Mouse (Mus musculus) kidney, postnatal 25 days (tissue): ENCODE data around the gene Iqcc.

ENCODE experiments used
- DNase-seq, 2 experiments: peaks; one replicate each; pipeline ENCODE4 v3.0.0; 2021; ENCODE audit warnings: mixed read lengths in 2 of 2

Gene Iqcc

GRCm38 (mm10) chr4:129618786-129619691 lies at the start of gene Iqcc:
Gene Iqcc (minus strand): TSS chr4:129619099.
- peak; percentile 97 to 98 for DNase-seq

GRCm38 (mm10) chr4:129662255-129662813 lies 43.4 kb upstream of the Iqcc start:
- no peak for DNase-seq

GRCm38 (mm10) chr4:129661584-129661983 lies 42.7 kb upstream of the Iqcc start:
- no peak for DNase-seq

- no peak for DNase-seq
Measured at GRCm38 (mm10) chr4:129654770-129655169, 35.9 kb upstream of the Iqcc start.

GRCm38 (mm10) chr4:129650359-129650758 lies 31.5 kb upstream of the Iqcc start:
- DNase-seq = no peak

GRCm38 (mm10) chr4:129648656-129649055 lies 29.8 kb upstream of the Iqcc start:
- no peak for DNase-seq

- no peak for DNase-seq
Measured at GRCm38 (mm10) chr4:129645204-129645603, 26.3 kb upstream of the Iqcc start.

- no peak for DNase-seq
Measured at GRCm38 (mm10) chr4:129641756-129642155, 22.9 kb upstream of the Iqcc start.

- peak; percentile 98 to 99 for DNase-seq
Measured at GRCm38 (mm10) chr4:129640638-129641467, 22.0 kb upstream of the Iqcc start, which contains the start of gene Txlna. Gene Txlna (minus strand): TSS chr4:129641065.

- DNase-seq = peak; percentile 47 to 69
Measured at GRCm38 (mm10) chr4:129640101-129640637, 21.3 kb upstream of the Iqcc start.

- DNase-seq = no peak
Measured at GRCm38 (mm10) chr4:129639221-129639620, 20.3 kb upstream of the Iqcc start.

GRCm38 (mm10) chr4:129633852-129634251 lies 15.0 kb upstream of the Iqcc start:
- no peak for DNase-seq

GRCm38 (mm10) chr4:129631867-129632266 lies 13.0 kb upstream of the Iqcc start:
- no peak for DNase-seq

GRCm38 (mm10) chr4:129630944-129631343 lies 12.0 kb upstream of the Iqcc start:
- peak; percentile 75 to 77 for DNase-seq

- peak in 1 of 2 experiments; percentile 38 for DNase-seq
Measured at GRCm38 (mm10) chr4:129626035-129626434, 7.1 kb upstream of the Iqcc start.

- peak in 1 of 2 experiments; percentile 29 for DNase-seq
Measured at GRCm38 (mm10) chr4:129625496-129625895, 6.6 kb upstream of the Iqcc start.

- DNase-seq = peak; percentile 55 to 75
Measured at GRCm38 (mm10) chr4:129625029-129625370, 6.1 kb upstream of the Iqcc start.

GRCm38 (mm10) chr4:129624281-129625028 lies 5.6 kb upstream of the Iqcc start:
- peak; percentile 86 to 94 for DNase-seq

- peak; percentile 60 to 71 for DNase-seq
Measured at GRCm38 (mm10) chr4:129623681-129624091, 4.8 kb upstream of the Iqcc start, which contains the start of gene Ccdc28b. Gene Ccdc28b (minus strand): TSS chr4:129623947.

- peak in 1 of 2 experiments; percentile 35 for DNase-seq
Measured at GRCm38 (mm10) chr4:129622803-129623535, 4.1 kb upstream of the Iqcc start.

- DNase-seq = peak in 1 of 2 experiments; percentile 30
Measured at GRCm38 (mm10) chr4:129622120-129622802, 3.4 kb upstream of the Iqcc start.
